Mouse (Mus musculus) spleen, adult 2 months (tissue): Measurements from ENCODE around the gene Srcin1. TPM values are rescaled to one million over a fixed set of nuclear protein-coding genes. Genes with fewer than 3 reads are reported as not detected.

Experiments used
- DNase-seq, 2 experiments: peaks; one replicate each; pipeline versions ENCODE4 v3.0.0 to v3.0.0-alpha.2; 2012 to 2021; ENCODE audit warnings: low spot score in 2 of 2, low read depth in 1 of 2
- H3K27ac ChIP-seq: fragments of 200-500 bp; 2 replicates; pipeline ENCODE4 v1.5.1; 2012; ENCODE audit warnings: low read length, inconsistent platforms; ENCODE audit not compliant: insufficient read depth
- H3K27me3 ChIP-seq: fragments of 200-500 bp; 2 replicates; pipeline ENCODE4 v1.6.1; 2012; ENCODE audit warnings: mild to moderate bottlenecking, moderate library complexity, low read length, inconsistent platforms; ENCODE audit not compliant: control insufficient read depth, insufficient read depth
- H3K36me3 ChIP-seq: fragments of 200-500 bp; 2 replicates; pipeline ENCODE4 v1.6.1; 2012; ENCODE audit warnings: mild to moderate bottlenecking, low read length, inconsistent platforms; ENCODE audit not compliant: control insufficient read depth, insufficient read depth
- H3K4me1 ChIP-seq: fragments of 200-500 bp; 2 replicates; pipeline ENCODE4 v1.6.1; 2011; ENCODE audit warnings: inconsistent platforms; ENCODE audit not compliant: control insufficient read depth, insufficient read depth, insufficient read length
- H3K4me3 ChIP-seq: fragments of 200-500 bp; 2 replicates; pipeline ENCODE4 v1.5.1; 2011; ENCODE audit warnings: mild to moderate bottlenecking, inconsistent platforms; ENCODE audit not compliant: insufficient read depth, insufficient read length; ENCODE audit errors: extremely low read depth
- CTCF ChIP-seq: fragments of 200-500 bp; IDR thresholded peaks from 2 replicates; pipeline ENCODE4 v1.5.1; 2011; ENCODE audit warnings: mild to moderate bottlenecking, inconsistent platforms; ENCODE audit not compliant: insufficient read depth, insufficient read length, insufficient replicate concordance; ENCODE audit errors: extremely low read depth
- POLR2A ChIP-seq: fragments of 200-500 bp; IDR thresholded peaks from 2 replicates; pipeline ENCODE4 v1.6.1; 2011; ENCODE audit warnings: low read depth, low read length, inconsistent platforms
- WGBS: fragments of 180-500 bp; shearing (Covaris S2); methylation state at CpG from one replicate; pipeline ENCODE4 v1.1.7; 2018; 5-methylcytosine and 5-hydroxymethylcytosine counted together
- polyA plus RNA-seq: library from polyadenylated mRNA; depleted of rRNA; stranded (reverse); fragments of >200 nt; gene quantifications from 2 replicates; pipeline ENCODE4 v1.2.3, GENCODE M21; 2012

Gene Srcin1
- polyA plus RNA-seq, 1 experiment: 0.13 TPM

DNA sequence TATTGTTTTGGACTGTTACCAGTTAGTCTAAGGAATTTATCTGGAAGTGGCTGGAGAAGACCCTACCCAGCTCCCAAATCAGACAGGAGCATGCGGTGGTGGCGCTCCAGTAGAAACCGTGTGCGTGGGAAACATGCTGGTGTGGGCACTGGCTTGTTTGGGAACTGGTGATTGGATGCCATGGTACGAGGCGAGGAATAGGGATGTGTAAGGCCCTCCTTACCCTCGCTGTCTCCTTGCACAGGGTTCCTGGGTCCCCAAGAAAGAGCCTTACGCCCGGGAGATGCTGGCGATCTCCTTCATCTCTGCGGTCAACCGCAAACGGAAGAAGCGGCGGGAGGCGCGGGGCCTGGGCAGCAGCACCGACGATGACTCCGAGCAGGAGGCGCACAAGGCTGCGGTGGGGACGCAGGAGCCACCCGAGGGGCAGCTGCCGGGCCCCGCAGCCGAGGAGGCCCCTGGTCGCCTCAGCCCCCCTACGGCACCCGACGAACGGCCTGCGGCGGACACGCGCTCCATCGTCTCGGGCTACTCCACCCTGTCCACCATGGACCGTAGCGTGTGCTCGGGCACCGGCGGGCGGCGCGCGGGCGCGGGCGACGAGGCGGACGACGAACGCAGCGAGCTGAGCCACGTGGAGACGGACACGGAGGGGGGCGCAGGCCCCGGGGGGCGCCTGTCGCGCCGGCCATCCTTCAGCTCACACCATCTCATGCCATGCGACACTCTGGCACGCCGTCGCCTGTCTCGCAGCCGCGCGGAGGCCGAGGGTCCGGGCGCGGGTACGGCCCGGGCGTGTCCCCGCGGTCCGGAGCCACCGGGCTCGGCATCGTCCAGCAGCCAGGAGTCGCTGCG lies 75.9 kb downstream of the Srcin1 start, which contains the start of gene 4933428G20Rik:
Gene 4933428G20Rik, minus strand, starts transcription at position 476 of the 855 bp plus-strand sequence.
- H3K36me3 ChIP-seq: no peaks in the 10 kb centered on the region
- TF ChIP-seq POLR2A (no peak), CTCF (no peak)
- 96% methylated on average over 88 of the region's 88 CpGs for WGBS

DNA sequence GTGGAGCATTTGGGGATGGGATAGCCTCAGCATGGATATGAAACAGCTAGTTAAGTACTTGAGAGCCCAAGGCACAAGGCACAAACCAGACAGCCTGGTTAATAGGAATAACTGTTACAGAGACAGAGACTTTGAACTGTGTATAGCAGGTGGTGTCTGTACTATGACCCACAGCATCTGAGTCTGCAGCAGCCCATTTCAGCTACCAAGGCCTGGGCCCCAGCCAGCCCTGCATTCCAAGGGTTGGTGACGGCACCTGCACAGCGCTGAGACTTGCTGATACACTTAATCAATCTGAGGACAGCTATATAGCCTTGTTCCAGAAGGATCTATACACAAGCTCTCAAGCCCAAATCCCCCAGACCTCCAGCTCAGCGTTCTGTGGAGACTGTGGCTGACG lies 78.4 kb downstream of the Srcin1 start:
- Histone ChIP-seq H3K27ac (no peak overlapping the region), H3K4me3 (no peak overlapping the region), H3K4me1 (no peaks in the 10 kb centered on the region; the same call in 1 of the 2 replicates), H3K36me3 (no peaks in the 10 kb centered on the region), H3K27me3 (no peaks in the 10 kb centered on the region)
- DNase-seq: no peak
- WGBS: 99% methylated on average over 4 of the region's 4 CpGs
- TF ChIP-seq POLR2A (no peak), CTCF (no peak)

More for the DNA sequence above, 75.9 kb downstream of the Srcin1 start, which contains the start of gene 4933428G20Rik:
- Histone ChIP-seq H3K4me3 (no peak within 1 kb of the TSS), H3K4me1 (no peaks in the 10 kb centered on the region; the same call in 1 of the 2 replicates), H3K27me3 (no peaks in the 10 kb centered on the region), H3K27ac (no peak within 1 kb of the TSS)
- DNase-seq: no peak

DNA sequence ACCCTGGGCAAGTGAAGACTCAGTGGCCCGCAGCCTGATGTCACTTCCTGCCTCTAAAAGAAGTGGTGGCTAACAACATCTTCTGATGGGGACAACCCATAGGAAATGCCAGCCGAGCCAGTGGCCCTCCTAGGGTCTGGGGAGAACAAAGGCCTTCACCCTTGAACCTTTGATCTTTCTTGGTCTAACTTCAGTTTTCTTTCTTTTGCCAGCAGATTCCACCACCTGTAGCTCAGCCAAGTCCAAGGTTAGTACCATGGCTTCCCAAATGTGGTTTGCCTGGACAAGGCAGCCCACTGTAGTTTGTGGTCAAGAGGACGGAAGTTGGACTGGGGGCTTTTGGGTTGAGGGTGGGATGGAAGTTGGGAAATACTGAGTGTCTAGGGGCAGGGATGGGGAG lies 83.2 kb downstream of the Srcin1 start:
- H3K27me3 ChIP-seq: no peaks in the 10 kb centered on the region
- H3K4me1 ChIP-seq: no peaks in the 10 kb centered on the region
- WGBS: 88% methylated on average over 3 of the region's 3 CpGs
- no peak overlapping the region for H3K4me3 ChIP-seq
- no peak for DNase-seq
- H3K36me3 ChIP-seq: no peaks in the 10 kb centered on the region
- TF ChIP-seq CTCF (no peak), POLR2A (no peak)
- H3K27ac ChIP-seq: no peak overlapping the region

DNA sequence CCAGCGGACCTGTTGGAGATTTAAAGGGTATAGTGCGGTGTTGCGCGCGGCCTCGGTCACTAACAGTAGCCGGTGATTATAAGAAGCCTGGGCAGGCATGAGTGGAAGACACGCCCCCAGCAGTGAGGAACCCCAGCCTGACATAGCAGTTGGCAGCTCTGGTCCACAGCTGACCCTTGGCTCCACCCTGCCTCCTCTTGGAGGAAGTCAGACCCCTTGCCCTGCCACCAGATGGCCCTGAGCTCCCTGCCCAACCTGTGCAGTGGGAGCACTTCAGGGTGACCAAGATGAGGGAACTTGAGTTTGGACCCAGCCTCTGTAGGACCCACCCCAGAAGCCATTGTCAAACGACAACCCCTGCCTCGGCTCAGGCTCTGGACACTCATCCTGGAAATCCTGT lies 84.3 kb downstream of the Srcin1 start:
- no peak for DNase-seq
- no peaks in the 10 kb centered on the region for H3K4me1 ChIP-seq
- H3K27ac ChIP-seq: no peak overlapping the region
- WGBS: 95% methylated on average over 10 of the region's 10 CpGs
- no peaks in the 10 kb centered on the region for H3K27me3 ChIP-seq
- no peak overlapping the region for H3K4me3 ChIP-seq
- TF ChIP-seq CTCF (no peak), POLR2A (no peak)
- no peaks in the 10 kb centered on the region for H3K36me3 ChIP-seq

DNA sequence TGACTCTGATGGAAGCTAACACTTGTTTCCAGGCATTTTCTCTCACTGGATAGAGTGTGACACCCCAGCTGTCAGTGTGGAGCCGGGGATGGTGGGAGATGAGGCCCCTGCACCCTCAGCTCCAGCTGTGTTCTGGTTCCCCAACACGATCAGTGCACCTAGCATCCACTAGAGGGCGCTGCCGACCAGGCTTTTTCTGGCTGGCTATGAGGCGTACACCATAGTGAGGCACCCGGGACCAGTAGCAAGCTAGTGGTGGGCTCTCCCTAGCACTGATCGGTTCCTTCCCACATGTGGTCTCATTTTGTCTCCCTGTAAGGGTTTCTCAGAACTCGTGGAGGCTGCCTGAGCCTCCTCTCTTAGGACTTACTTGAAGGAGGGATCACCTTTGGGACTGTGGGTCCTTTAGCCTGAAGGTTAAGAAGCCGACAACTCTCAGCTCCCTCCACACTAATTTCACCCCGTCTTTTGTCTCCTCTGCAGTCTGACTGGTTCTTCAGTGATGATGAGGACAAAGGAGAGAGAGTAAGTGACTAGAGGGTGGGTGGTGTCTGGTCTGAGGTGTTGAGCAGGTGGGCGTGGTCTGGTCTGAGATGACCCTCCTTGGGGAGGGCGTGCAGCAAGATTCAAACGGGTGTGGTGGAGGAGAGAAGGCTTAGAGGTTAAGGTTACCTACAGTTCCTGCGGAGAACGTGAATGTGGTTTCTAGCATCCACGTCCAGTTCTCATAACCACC lies 86.2 kb downstream of the Srcin1 start:
- H3K4me1 ChIP-seq: no peaks in the 10 kb centered on the region
- TF ChIP-seq POLR2A (no peak), CTCF (peak; percentile 94; the same call in 1 of the 2 replicates)
- peak; percentile 41 to 72 for DNase-seq
- H3K36me3 ChIP-seq: no peaks in the 10 kb centered on the region
- WGBS: 55% methylated on average over 16 of the region's 16 CpGs
- H3K27me3 ChIP-seq: no peaks in the 10 kb centered on the region
- no peak overlapping the region for H3K4me3 ChIP-seq
- H3K27ac ChIP-seq: no peak overlapping the region

DNA sequence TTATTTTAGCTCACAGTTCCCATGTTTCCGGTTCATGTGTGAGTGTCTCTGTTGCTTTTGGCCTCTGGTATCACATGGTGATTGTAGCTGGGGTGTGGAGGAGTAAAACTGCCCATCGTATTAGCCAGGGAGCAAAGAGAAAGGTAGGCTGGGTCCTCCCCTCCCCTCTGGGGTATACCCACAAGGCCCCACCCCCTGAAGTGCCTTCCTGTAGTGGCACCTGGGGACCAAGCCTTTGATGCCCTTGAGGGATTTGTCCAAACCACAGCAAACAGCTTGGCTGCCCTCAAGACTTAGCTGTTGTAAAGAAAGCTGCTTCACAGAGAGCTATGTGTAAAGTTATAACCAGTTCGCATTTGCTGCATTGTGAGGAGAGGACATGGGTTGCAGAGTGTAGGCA lies 88.3 kb downstream of the Srcin1 start:
- Histone ChIP-seq H3K4me1 (no peaks in the 10 kb centered on the region), H3K27me3 (no peaks in the 10 kb centered on the region), H3K4me3 (no peak overlapping the region), H3K36me3 (no peaks in the 10 kb centered on the region), H3K27ac (no peak overlapping the region)
- WGBS: 29% methylated on average over 3 of the region's 3 CpGs
- DNase-seq: peak in 1 of 2 experiments; percentile 57
- no peak for TF ChIP-seq CTCF
- TF ChIP-seq POLR2A: no peak

DNA sequence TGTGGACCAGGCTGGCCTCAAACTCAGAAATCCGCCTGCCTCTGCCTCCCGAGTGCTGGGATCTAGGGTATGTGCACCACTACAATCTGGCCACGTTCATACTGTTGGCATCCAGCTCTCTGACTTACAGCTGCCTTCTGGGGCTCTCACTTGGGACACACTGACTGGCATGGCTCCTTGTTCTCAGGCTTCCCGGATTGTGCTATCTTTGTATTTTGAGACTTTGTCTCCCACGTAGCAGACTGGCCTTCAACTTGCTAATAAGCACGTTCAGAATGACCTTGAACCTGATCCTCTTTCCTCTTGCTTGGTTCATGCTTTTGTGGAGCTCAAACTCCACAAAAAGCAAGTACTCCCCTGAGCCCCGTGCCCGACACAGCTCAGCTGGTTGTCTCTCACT lies 90.3 kb downstream of the Srcin1 start:
- no peak overlapping the region for H3K4me3 ChIP-seq
- H3K27me3 ChIP-seq: no peaks in the 10 kb centered on the region
- H3K36me3 ChIP-seq: no peaks in the 10 kb centered on the region
- no peak overlapping the region for H3K27ac ChIP-seq
- WGBS: 76% methylated on average over 8 of the region's 8 CpGs
- no peaks in the 10 kb centered on the region for H3K4me1 ChIP-seq
- no peak for DNase-seq
- TF ChIP-seq CTCF (no peak), POLR2A (no peak)
